Mouse (Mus musculus) adrenal gland, adult 18-20 months (tissue): ENCODE results near the gene Hist1h2ao. TPM values are rescaled to one million over a fixed set of nuclear protein-coding genes. Genes with fewer than 3 reads are reported as not detected.
A peak's percentile ranks its signal among the peaks of the same experiment; 100 is the strongest.
"Not testable (repeated sequence)": the region's sequence is repeated elsewhere in the genome, so short reads cannot be mapped to it uniquely, and the experiment has no call there.

Experiments used
- DNase-seq, 2 experiments: peaks; one replicate each; pipeline ENCODE4 v3.0.0; 2021 to 2022; ENCODE audit warnings: low spot score in 2 of 2
- long read RNA-seq, 2 experiments: library from polyadenylated mRNA; stranded (forward); transcript quantifications; one replicate each; pipeline ENCODE4 v2.0.0; 2021
- total RNA-seq, 2 experiments: library from RNA; stranded (reverse); gene quantifications; 1 replicate in 1 of 2; 2 replicates in 1 of 2; pipeline ENCODE4 v1.2.3; 2021

Hist1h2ao gene
- 10 to 100 TPM in 1 of 2 experiments, 1 to 10 TPM in 1; 3.6 to 44.2 TPM for total RNA-seq
- long read RNA-seq, experiment 1 = 0 reads
- long read RNA-seq, experiment 2, partial matches to known transcripts = 0 of 4 reads
- long read RNA-seq, experiment 2, other reads (novel, unspliced or antisense) = 0 of 4 reads

GRCm38 (mm10) chr13:21810073-21810472 lies at the start of gene Hist1h2ao, which contains the start of gene Hist1h2bq:
Gene Hist1h2ao (plus strand): TSS chr13:21810465.
Gene Hist1h2bq (minus strand): TSS chr13:21810197.
- not testable (repeated sequence) for DNase-seq

DNA sequence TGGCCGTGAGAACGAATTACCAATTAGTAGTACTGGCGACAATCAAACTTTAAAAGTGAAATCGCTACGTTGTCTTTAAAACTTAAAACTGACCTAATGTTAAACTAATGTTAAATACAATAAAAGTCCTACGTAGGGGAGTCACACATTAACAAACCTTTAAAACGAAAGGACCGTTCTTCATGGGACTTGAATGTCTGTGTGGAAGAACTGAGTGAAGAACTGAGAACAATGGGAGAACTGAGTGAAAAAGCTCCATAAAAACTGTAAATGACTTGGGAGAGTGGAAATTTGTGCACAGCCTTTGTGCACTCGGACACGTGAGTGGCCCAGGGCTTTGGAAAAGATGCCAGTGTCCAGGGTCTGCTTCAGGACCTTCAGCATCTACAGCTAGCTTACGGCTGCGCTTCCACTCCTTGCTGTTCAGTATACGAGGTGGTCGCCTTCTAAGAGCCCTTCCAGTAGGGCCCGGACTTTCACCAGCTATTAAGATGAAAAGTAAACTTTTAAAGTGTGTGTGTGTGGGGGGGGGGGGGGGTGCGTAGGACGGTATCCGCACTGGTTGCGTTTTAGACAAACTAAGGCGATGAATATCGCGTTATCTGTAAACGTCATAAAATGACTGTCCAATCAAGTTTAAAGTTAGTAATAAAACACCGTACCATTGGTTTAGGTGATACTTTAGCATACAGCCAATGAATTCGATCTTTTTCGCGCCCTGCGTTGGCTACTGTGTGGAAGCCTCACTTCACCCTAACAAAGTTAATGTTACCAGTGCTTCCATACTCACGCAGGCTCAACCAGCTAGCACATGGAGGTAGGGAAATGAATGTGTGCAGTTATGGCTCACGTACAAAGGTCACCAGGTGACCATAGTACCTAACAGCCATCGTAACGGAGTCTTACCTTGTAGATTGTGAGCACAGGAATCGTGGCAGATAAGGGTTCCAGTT lies 31.2 kb upstream of the Hist1h2ao start:
- DNase-seq = peak; percentile 30 to 36

DNA sequence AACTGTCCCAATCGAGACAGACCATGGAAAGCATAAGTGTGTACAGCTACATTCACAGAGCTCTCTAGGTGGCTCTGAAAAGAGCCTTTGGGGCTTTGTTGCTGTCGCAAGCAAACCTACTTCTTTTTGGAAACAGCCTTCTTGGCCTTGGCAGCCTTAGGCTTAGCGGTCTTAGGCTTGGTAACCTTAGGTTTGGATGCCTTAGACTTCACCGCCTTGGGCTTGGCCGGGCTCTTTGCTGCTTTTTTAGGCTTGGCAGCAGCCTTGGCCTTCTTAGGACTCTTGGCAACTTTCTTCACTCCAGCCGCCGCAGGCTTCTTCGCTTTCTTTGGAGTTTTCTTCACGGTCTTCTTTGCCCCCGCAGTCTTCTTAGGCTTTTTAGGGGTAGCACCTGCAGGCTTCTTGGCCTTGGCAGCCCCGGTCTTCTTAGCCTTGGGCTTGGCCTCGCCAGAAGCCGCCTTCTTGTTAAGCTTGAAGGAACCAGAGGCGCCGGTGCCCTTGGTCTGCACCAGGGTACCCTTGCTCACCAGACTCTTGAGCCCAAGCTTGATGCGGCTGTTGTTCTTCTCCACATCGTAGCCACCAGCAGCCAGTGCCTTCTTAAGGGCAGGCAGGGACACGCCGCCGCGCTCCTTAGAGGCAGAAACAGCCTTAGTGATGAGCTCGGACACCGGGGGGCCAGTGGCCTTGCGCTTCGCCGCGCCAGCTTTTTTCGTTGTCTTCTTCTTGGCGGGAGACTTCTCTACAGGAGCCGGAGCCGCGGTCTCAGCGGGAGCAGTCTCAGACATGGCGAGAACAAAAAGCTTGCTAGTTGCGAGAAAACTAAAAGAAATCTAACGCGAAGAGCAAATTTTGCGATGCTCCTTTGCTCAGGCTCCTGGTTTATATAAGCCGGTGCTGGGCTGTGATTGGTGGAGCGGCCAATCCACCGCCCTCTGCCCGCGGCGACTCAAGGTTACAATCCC lies 30.2 kb upstream of the Hist1h2ao start, which contains the start of gene Hist1h1b:
Gene Hist1h1b, minus strand, starts transcription at position 859 of the 965 bp plus-strand sequence.
- DNase-seq = peak; percentile 35 to 52

- DNase-seq = no peak
Measured at GRCm38 (mm10) chr13:21781021-21781555, 29.2 kb upstream of the Hist1h2ao start.

DNA sequence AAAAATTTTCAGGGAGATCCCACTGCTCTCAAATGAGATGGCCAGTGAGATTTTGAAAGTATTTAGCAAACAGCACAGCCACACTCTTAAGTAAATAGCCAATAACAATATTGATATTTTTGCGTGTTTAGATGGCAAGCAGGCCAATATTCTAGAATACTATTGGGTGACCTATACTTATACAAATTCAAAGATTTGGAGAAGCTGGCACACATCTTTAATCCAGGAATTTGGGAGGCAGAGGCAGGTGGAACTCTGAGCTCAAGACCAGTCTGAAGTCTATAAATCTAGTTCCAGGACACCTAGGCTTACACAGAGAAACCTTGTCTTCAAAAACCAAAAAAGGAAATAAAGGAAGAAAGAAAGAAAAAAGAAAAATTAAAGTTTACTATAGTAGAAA lies 28.6 kb upstream of the Hist1h2ao start:
- DNase-seq = no peak

GRCm38 (mm10) chr13:21782361-21783254 lies 27.7 kb upstream of the Hist1h2ao start:
- not testable (repeated sequence) for DNase-seq

GRCm38 (mm10) chr13:21783255-21783617 lies 27.0 kb upstream of the Hist1h2ao start, which contains the start of gene Hist1h3i:
Gene Hist1h3i (minus strand): TSS chr13:21783370.
- peak in 1 of 2 experiments; percentile 45 for DNase-seq

GRCm38 (mm10) chr13:21783734-21784161 lies 26.5 kb upstream of the Hist1h2ao start:
- DNase-seq = no peak

DNA sequence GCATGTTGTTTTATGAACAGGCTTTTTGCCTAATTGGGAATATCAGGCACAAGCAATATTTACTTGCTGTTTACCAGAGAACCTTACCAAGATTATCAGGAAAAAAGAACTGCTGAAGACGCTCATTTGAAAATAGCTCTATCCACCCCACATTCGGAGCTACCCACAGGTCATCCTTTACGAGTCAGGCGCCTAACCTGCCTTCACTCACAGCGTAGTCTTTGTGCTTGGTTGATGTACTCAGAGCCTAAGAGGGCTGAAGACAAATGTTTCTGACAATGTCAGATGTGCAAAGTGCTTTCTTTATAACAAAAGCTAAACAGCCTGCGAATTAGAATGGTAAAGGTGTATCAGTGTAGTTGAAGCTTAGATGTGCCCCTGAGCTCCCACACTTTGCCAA lies 26.0 kb upstream of the Hist1h2ao start:
- no peak for DNase-seq

- no peak for DNase-seq
Measured at GRCm38 (mm10) chr13:21786189-21786898, 23.9 kb upstream of the Hist1h2ao start.

- DNase-seq = peak; percentile 59 to 72
Measured at GRCm38 (mm10) chr13:21786899-21787629, 23.2 kb upstream of the Hist1h2ao start, which contains the start of the genes Hist1h2an and Hist1h2bp. Gene Hist1h2an (minus strand): TSS chr13:21787218. Gene Hist1h2bp (plus strand): TSS chr13:21787461.

DNA sequence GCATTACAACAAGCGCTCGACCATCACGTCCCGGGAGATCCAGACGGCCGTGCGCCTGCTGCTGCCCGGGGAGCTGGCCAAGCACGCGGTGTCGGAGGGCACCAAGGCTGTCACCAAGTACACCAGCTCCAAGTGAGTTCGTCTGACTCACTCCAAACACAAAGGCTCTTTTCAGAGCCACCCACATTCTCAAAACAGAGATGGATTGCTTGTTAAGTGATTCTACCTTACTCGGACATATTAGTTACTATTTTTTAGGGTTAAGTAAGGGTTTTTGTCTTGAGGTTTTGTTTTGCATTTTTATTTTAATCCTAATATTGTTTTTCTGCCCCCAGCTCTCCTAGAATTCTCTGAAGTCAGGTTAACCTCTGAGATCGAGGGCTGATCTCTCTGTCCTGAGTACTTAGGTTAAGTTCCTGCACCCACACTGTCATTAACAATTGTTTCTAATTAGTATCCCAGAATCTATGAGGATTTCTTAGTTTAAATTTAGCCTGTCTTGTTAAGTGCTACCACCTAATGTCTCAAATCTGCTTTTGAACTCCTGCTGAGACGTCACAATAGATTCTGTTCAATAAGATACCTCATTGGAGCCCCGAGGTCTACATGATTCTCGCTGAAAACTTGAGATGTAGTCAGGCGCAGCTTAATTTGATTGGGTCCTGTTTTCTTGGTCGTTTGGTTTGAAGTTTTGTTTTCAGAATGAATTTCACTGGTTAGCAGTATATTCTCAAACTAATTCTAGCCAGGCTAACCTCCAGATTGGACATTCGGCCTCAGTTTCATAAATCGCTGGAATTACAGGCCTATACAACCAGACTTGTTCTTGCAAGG lies 22.3 kb upstream of the Hist1h2ao start:
- no peak for DNase-seq

DNA sequence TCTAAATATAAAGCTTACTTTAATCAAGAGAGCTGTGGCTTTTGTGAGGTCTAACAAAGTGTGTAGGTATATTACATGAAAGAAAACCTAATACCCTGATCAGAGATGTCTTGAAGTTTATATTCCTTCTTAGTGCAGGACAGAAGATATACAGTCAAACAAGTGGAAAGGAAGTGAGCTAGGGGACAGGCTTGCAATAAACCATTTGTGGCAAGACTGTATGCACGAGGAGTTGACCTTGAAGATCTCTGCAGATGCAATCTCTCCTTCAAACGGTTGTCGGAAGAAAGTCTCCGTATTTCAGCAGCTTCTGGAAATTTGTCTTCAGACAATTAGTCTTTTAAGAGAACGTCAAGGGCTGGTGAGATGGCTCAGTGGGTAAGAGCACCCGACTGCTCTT lies 20.3 kb upstream of the Hist1h2ao start:
- DNase-seq = no peak

- DNase-seq = no peak
Measured at GRCm38 (mm10) chr13:21790601-21791283, 19.5 kb upstream of the Hist1h2ao start.

GRCm38 (mm10) chr13:21795584-21795983 lies 14.7 kb upstream of the Hist1h2ao start:
- DNase-seq = no peak

- not testable (repeated sequence) for DNase-seq
Measured at GRCm38 (mm10) chr13:21797163-21797562, 13.1 kb upstream of the Hist1h2ao start.
